Mouse (Mus musculus) liver, embryonic 14.5 days (tissue): Measurements from ENCODE around the gene Capn11.

ENCODE experiments used
- CTCF ChIP-seq: IDR thresholded peaks from 2 replicates; pipeline ENCODE4 v1.5.1; 2016; ENCODE audit warnings: antibody characterized with exemption, low read depth, control low read depth
- EP300 ChIP-seq: IDR thresholded peaks from 2 replicates; pipeline ENCODE4 v1.6.1; 2016; ENCODE audit warnings: antibody characterized with exemption, low read depth

GRCm38 (mm10) chr17:45619386-45620256 is 39.5 kb downstream of the Capn11 start:
- TF ChIP-seq CTCF (no peak), EP300 (no peak)
